Mouse (Mus musculus) spleen, embryonic (tissue): Measurements from ENCODE around the gene Kcnj9.

Experiments used
- CTCF ChIA-PET: fragments of 350-600 bp; sonication (Branson Sonifier 250); formaldehyde crosslinking; loops from one replicate; lab custom pipeline; 2022; lab: Charles Lee

Kcnj9 gene

DNA sequence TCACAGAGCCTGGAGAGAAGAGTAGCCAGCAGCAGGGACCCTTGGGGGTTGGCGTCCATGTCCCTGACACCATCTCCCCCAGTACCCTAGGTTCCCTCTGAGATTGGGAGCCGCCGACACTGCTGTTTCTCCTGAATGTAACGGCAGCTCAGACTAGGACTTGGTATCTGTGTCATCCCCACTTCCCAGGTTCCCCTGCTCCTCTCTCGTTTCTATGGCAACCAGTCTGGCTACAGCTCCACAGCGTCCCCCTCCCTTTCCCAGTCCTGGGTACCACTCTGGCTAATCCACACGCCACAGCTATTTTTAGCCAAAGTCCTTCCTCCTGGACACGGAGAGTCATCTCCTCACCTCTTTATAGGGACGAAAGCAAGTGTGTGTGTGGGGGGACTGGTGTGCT is at the start of gene Kcnj9:
Gene Kcnj9 (minus strand): TSS at position 188 of the 400 bp plus-strand sequence.
- CTCF ChIA-PET: no interaction called here

GRCm38 (mm10) chr1:172376758-172377458 is 47.8 kb upstream of the Kcnj9 start:
- CTCF ChIA-PET: no interaction called here

DNA sequence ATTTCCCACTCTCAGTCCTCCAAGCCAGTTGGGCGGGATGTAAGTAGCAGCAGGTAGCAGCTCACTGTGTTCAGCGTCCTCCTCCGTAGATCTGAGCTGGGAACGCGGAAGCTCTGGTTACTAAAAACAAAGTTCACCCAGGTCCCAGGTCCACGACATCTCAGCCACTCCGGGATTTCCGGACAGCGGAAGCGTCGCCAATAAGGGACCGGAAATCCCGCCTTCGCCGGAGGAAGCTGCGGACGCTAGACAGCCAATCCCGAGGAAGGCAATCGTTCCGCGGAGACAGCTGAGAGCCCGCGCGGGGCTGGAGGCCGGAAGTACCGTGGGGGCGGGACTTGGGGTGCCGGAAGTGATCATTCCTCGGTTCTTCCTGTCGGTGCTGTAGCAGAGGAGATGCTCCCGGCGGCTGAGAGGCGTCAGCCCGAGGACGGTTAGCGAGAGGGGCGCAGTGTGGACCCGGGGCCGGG is 47.1 kb upstream of the Kcnj9 start, which contains the start of gene Pigm:
Gene Pigm (plus strand): TSS at position 349 of the 470 bp plus-strand sequence.
- CTCF ChIA-PET: no interaction called here

- CTCF ChIA-PET: interaction anchor here (0.6 kb wide), 1 partner anchor 14 kb away, joined by 3 read pairs; no protein-coding TSS in a partner anchor
These were observed 39.8 kb upstream of the Kcnj9 start for GRCm38 (mm10) chr1:172368768-172369418.

- CTCF ChIA-PET: no interaction called here
These were observed 35.6 kb upstream of the Kcnj9 start for GRCm38 (mm10) chr1:172364684-172365083.

DNA sequence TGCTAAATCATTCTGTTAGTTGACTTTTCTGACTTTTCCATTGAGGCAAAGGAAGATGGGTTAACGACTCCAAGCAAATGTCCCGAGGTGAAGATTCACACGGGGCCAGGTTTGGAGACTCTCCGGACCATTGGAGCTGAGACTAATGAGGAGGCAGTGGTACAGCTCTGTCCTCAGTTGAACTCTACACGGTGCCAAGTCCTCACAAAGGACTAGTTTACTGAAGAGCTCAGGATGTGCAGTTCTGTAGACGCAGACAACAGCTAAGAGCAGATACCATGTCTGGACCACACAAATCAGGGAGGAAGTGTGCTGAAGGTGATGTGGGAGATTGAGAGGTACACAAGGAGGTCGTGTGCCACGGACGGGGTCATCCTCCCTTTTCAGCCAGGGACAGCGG is 29.2 kb upstream of the Kcnj9 start:
- CTCF ChIA-PET: no interaction called here

DNA sequence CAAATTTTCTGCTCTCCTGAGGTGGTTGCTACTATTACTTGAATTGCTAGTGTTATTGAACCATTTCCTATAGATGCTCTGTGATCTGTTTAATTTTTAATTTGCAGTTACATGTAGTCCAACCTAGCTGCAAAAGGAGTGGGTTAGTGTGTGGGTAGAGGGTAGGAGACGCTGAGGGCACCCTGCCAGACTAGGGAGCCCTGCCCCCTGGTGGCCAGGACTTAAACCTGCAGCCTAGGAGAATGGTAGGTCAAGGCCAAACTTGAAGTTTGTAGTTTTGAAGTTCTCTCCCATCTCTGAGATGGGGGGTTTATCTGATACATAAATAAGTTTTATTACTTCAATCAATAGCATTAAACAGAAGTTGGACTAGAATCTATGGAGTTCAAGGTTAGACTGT is 28.4 kb upstream of the Kcnj9 start:
- CTCF ChIA-PET: no interaction called here

DNA sequence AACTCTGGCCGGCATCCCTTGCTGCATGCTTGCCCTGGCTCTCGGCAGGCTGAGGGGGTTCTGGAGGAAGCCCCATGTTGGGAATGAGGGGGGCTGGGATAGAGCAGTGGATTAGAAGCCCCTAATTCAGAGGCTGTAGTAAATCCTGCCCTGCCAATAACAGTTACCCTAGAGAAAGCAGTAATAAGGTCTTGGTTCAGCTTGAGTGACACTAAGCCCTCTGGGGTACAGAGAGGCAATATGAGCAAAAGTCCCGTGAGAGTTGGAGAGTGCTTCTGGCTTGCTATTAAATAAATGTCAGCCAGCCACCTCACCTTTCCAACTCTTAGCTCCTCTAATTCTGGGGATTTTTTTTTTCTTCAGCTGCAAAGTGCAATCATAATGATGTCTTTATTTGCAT is 26.2 kb upstream of the Kcnj9 start:
- CTCF ChIA-PET: interaction anchor here (0.7 kb wide), 2 partner anchors 14 to 30 kb away, joined by 3 read pairs; no protein-coding TSS in a partner anchor

- CTCF ChIA-PET: interaction anchor here (0.5 kb wide), 1 partner anchor 80 kb away, joined by 3 read pairs; no protein-coding TSS in a partner anchor
These were observed 23.3 kb upstream of the Kcnj9 start for GRCm38 (mm10) chr1:172352453-172352852.

DNA sequence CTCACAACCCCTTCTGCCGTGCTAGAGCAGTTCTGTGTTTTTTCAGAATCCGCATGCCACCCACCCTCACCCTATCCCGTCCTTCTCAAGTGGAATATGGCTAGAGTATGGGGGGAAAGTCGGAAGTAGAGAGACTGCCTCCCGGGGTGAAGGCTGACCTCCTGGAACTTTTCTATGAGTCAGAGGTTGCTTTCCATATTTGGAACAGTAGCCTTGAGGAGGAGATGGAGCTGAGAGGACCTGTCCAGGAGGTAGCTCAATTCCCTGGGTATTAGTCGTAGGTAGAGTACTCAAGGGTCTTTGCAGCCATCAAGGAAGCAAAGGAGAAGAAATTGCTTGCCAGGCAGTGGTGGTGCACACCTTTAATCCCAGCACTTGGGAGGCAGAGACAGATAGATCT is 22.9 kb upstream of the Kcnj9 start:
- CTCF ChIA-PET: no interaction called here

- CTCF ChIA-PET: interaction anchor here (0.8 kb wide), 1 partner anchor 39 kb away, joined by 10 read pairs; no protein-coding TSS in a partner anchor
These were observed 21.0 kb upstream of the Kcnj9 start for GRCm38 (mm10) chr1:172349916-172350812.

DNA sequence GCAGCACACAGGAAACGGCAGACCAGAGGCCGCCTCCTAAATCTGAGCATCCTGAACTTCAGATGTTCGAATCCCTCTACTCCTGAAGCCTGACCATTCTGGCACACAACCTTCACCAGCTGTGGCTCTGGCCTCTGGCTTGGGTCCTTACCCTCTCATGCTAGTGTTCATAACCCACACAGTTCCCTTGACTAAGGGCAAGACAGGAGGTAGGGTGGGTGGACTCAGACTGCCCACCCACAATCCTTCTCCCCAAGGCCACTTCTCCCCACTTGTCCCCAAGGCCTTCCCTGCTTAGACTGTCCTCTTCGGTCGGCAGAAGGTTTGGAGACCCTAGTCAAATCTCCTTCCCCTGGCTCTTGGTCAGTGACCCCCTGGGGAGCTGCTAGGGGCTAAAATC is 20.4 kb upstream of the Kcnj9 start:
- CTCF ChIA-PET: interaction anchor here (0.8 kb wide), 1 partner anchor 38 kb away, joined by 10 read pairs; no protein-coding TSS in a partner anchor

- CTCF ChIA-PET: no interaction called here
These were observed 18.3 kb upstream of the Kcnj9 start for GRCm38 (mm10) chr1:172347382-172347781.

DNA sequence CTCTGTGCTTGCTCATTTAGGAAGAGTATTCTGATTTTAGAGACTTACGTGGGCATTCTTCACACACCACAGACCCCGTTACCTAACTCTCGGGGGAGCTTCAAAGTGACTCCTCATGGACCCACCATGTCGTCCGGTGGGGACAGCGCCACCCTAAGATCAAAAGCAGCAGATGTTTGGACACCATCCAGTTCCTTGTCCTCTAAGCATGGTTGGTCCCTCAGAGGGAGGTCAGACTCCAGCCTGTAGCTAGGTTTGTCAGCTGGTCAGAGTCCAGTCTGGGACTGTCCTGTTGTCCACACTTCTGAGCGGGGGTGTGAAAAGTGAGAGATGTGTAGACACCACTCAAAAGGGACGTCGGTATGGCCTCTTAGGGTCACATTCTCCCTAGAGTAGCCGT is 17.6 kb upstream of the Kcnj9 start:
- CTCF ChIA-PET: no interaction called here

DNA sequence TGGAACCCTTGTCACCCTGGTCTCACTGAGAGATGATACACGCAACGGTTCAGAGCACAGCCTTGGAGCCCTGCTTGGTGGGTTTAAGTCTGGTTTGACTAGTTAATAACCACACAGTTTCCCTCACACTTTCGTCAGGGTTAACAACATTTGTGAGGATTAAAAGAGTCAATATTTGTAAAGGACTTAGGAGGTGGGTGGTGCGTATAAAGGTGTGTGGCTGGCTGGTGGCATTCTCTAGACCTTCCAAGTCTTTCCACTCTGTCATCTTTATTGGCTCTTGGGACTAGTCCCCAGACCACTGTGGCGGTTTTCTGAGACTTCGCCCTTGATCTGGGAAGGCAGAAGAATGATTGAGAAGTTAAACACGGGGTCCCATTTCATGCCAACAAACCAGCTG is 15.7 kb upstream of the Kcnj9 start:
- CTCF ChIA-PET: interaction anchor here (0.5 kb wide), 1 partner anchor 508 kb away, joined by 3 read pairs; no protein-coding TSS in a partner anchor

DNA sequence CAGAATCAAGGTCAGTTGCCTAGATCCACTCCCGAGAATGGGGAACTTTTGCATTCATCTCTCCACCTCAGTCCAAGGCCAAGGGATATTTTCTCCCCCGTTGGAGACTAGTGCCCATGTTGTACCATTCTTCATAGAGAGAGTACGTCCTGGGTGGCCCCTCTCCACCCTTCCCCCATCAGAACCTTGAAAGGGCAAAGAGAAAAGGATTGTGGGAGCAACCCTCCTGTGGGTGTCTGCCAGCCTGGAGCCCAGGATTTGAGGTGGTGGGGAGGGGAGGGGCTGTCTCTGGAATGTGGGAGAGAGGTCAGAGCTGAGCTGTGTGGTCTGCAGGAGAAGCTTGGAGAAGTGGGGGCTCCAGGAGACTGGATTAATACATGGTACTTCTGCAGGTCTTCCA is 14.8 kb upstream of the Kcnj9 start:
- CTCF ChIA-PET: no interaction called here

GRCm38 (mm10) chr1:172342729-172343128 is 13.6 kb upstream of the Kcnj9 start:
- CTCF ChIA-PET: no interaction called here

DNA sequence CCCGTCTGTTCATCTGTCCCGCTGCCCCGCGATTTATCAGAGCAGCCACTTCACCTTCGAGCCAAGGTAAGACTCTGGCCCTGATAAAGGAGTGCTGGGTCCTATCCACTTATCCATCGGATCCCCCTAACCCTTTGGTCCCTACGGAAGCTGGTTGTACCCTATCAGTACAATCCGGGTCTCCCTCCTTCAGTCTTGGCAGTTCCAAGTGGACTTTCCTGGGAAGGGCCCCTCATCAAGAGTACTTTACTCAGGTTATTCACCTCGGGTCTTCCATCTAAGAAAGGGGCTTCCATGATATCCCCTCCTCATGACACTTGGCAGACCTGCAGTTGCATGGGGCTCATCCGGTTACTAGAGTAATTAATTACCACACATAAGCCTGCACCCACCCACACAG is 12.3 kb upstream of the Kcnj9 start:
- CTCF ChIA-PET: no interaction called here

GRCm38 (mm10) chr1:172340729-172341321 is 11.7 kb upstream of the Kcnj9 start, which contains the start of gene Kcnj10:
Kcnj10 (plus strand) TSS chr1:172341210.
- CTCF ChIA-PET: no interaction called here

- CTCF ChIA-PET: no interaction called here
These were observed 8.5 kb upstream of the Kcnj9 start for GRCm38 (mm10) chr1:172337411-172338185.
